Mouse (Mus musculus) cerebellum, adult 9-10 months (tissue): ENCODE data around the gene Eif5.
A peak's percentile ranks its signal among the peaks of the same experiment; 100 is the strongest.

Experiments
- DNase-seq: peaks from one replicate; pipeline ENCODE4 v3.0.0; 2022

Gene Eif5

GRCm38 (mm10) chr12:111572406-111572805 lies 34.6 kb downstream of the Eif5 start:
- no peak for DNase-seq

- DNase-seq: peak; percentile 28
Measured at GRCm38 (mm10) chr12:111573315-111573714, 35.5 kb downstream of the Eif5 start.

- DNase-seq: peak; percentile 94
Measured at GRCm38 (mm10) chr12:111574074-111574886, 36.5 kb downstream of the Eif5 start, which contains the start of gene Mark3. Mark3 (plus strand) TSS chr12:111574523.

GRCm38 (mm10) chr12:111574887-111575838 lies 37.3 kb downstream of the Eif5 start:
- DNase-seq: peak; percentile 39

- no peak for DNase-seq
Measured at GRCm38 (mm10) chr12:111583058-111583457, 45.2 kb downstream of the Eif5 start.

- no peak for DNase-seq
Measured at GRCm38 (mm10) chr12:111584401-111584800, 46.6 kb downstream of the Eif5 start.

- DNase-seq: no peak
Measured at GRCm38 (mm10) chr12:111587252-111587651, 49.4 kb downstream of the Eif5 start.

GRCm38 (mm10) chr12:111592407-111593021 lies 54.7 kb downstream of the Eif5 start:
- DNase-seq: no peak

- DNase-seq: no peak
Measured at GRCm38 (mm10) chr12:111593775-111594174, 56.0 kb downstream of the Eif5 start.
